Mouse (Mus musculus) liver, adult 10 weeks (tissue): Measurements from ENCODE around the gene F13a1. TPM values are rescaled to one million over a fixed set of nuclear protein-coding genes. Genes with fewer than 3 reads are reported as not detected.

ENCODE experiments used
- polyA plus RNA-seq: library from polyadenylated mRNA; stranded (reverse); fragments of 350-450 nt; fragmentation: Illumina TruSeq; extraction: RNeasy Lipid Tissue Mini Kit (QIAGEN cat#74804); gene quantifications from one replicate; pipeline ENCODE4 v1.2.3, GENCODE M21; 2014; ENCODE audit warnings: low read depth, low replicate concordance

F13a1 gene
- 0.19 TPM for polyA plus RNA-seq

DNA sequence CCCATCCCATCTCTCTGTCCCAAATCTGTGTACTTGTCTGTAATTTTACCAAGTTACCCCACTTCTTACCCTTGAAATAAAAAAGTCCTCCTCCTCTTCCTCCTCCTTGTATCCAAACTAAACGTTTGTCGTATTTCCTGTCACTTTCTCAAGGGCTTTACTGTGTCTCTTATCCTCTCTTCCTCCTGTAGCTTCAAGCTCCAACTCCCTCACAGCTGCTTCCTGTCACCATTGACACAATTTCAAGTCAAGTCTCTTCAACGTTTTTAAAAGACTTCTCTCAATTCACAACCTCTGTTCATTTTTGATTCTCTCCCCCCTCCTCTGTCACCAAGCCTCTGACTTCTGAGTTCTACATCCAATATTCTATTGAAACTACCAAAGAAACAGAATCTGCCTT, at the start of gene F13a1:
F13a1 (minus strand) TSS at position 119 of the 400 bp plus-strand sequence.

